In genomic region chrX:107148681-107149080, GRCm38 (mm10) we compare ENCODE assay signal across 11 mouse cellular contexts. TPM values are rescaled to one million over a fixed set of nuclear protein-coding genes. Genes with fewer than 3 reads are reported as not detected.
DNase-seq lines count a peak whose midpoint lies in the region; ATAC-seq and TF ChIP-seq lines count a peak whose summit lies in the region.
"Had no signal": no experiment of that assay in that cellular context is flagged by ENCODE, and none has a peak within 500 bp of the region (broad histone marks: within the 10 kb centered on the region; RNA-seq: fewer than 3 reads in every experiment).

TSS of gene P2ry10b (plus strand) at chrX:107148927.

- H3K9me3 ChIP-seq in heart, embryonic 13.5 days = no peaks in the 10 kb centered on the region
- H3K9me3 ChIP-seq in liver, embryonic 15.5 days (replicated peaks) = no peaks in the 10 kb centered on the region
- no peaks in the 10 kb centered on the region for H3K9me3 ChIP-seq in hindbrain, embryonic 10.5 days
- H3K9me3 ChIP-seq: kidney, embryonic 15.5 days had no signal

- no peaks in the 10 kb centered on the region for H3K27me3 ChIP-seq in heart, embryonic 13.5 days (replicated peaks)
- H3K27me3 ChIP-seq in thymus, adult 2 months (ENCODE audit: control insufficient read depth, insufficient read depth, low read length) = no peaks in the 10 kb centered on the region
- H3K27me3 ChIP-seq in liver, embryonic 15.5 days = no peaks in the 10 kb centered on the region
- no peaks in the 10 kb centered on the region for H3K27me3 ChIP-seq in hindbrain, embryonic 10.5 days (ENCODE audit: insufficient read depth, poor library complexity, severe bottlenecking)

- no peak within 1 kb of the TSS for H3K4me3 ChIP-seq in heart, embryonic 13.5 days
- no peak within 1 kb of the TSS for H3K4me3 ChIP-seq in thymus, adult 2 months (ENCODE audit: control insufficient read depth, insufficient read depth, low read length)
- no peak within 1 kb of the TSS for H3K4me3 ChIP-seq in liver, embryonic 15.5 days (replicated peaks)
- H3K4me3 ChIP-seq in hindbrain, embryonic 10.5 days = no peak within 1 kb of the TSS
- H3K4me3 ChIP-seq: kidney, embryonic 15.5 days had no signal

- TF ChIP-seq POLR2A in thymus, adult 2 months (IDR thresholded peaks at IDR 0.05; ENCODE audit: control insufficient read depth, extremely low read depth, insufficient read depth, low read length, poor library complexity) = no peak

- no peak for DNase-seq in heart, postnatal 25 days (ENCODE audit: low spot score)
- DNase-seq in thymus, adult 2 months = no peak
- no peak for DNase-seq in thymus, postnatal 14 days
- DNase-seq in hindbrain, embryonic 10.5 days (ENCODE audit: low spot score) = no peak
- no peak for DNase-seq in testis, postnatal 10 days (ENCODE audit: low spot score)
- no peak for DNase-seq in embryo, embryonic 9.5 days (ENCODE audit: extremely low spot score)
- DNase-seq: cerebellum, adult 8-10 months; layer of hippocampus, postnatal 36 days had no signal

- peak within 1 kb of the TSS; percentile 59 for H3K27ac ChIP-seq in heart, embryonic 13.5 days (replicated peaks)
- H3K27ac ChIP-seq in thymus, adult 2 months (ENCODE audit: control insufficient read depth, insufficient read depth, low read length) = no peak within 1 kb of the TSS; the same call in 1 of the 2 replicates
- H3K27ac ChIP-seq in liver, embryonic 15.5 days (replicated peaks) = 0 out of 2 replicates have a peak within 1 kb of the TSS, but pooled peaks have one; percentile 9
- H3K27ac ChIP-seq in hindbrain, embryonic 10.5 days = no peak within 1 kb of the TSS
- H3K27ac ChIP-seq: kidney, embryonic 15.5 days had no signal

- intact Hi-C loops in heart, postnatal 25 days (cut with DNase I) = loop anchor here (10.0 kb wide), 1 partner anchor 164 kb away; no protein-coding TSS in a partner anchor

- no peak within 1 kb of the TSS for H3K9ac ChIP-seq in heart, embryonic 13.5 days
- H3K9ac ChIP-seq in liver, embryonic 15.5 days = no peak within 1 kb of the TSS
- H3K9ac ChIP-seq: kidney, embryonic 15.5 days had no signal

- peak within 1 kb of the TSS; percentile 27 for H3K4me2 ChIP-seq in heart, embryonic 13.5 days
- H3K4me2 ChIP-seq in liver, embryonic 15.5 days = no peak within 1 kb of the TSS
- H3K4me2 ChIP-seq: kidney, embryonic 15.5 days had no signal

- ATAC-seq in heart, embryonic 13.5 days (ENCODE audit: extremely low read depth, insufficient number of reproducible peaks, low FRiP score, low TSS enrichment) = no peak
- no peak for ATAC-seq in liver, embryonic 15.5 days (ENCODE audit: insufficient read depth)

- H3K4me1 ChIP-seq in heart, embryonic 13.5 days = no peaks in the 10 kb centered on the region
- H3K4me1 ChIP-seq in thymus, adult 2 months (replicated peaks; ENCODE audit: control insufficient read depth, insufficient read depth, low read length) = peaks cover 2% of the 10 kb centered on the region; the same call in 1 of the 2 replicates
- H3K4me1 ChIP-seq in liver, embryonic 15.5 days (replicated peaks) = 0 out of 2 replicates have a peak, but pooled peaks cover 5% of the 10 kb centered on the region
- no peaks in the 10 kb centered on the region for H3K4me1 ChIP-seq in hindbrain, embryonic 10.5 days (replicated peaks)
- H3K4me1 ChIP-seq: kidney, embryonic 15.5 days had no signal

- no peaks in the 10 kb centered on the region for H3K36me3 ChIP-seq in heart, embryonic 13.5 days
- H3K36me3 ChIP-seq in thymus, adult 2 months (ENCODE audit: control insufficient read depth, insufficient read depth, low read length) = no peaks in the 10 kb centered on the region
- H3K36me3 ChIP-seq in liver, embryonic 15.5 days (replicated peaks) = no peaks in the 10 kb centered on the region
- no peaks in the 10 kb centered on the region for H3K36me3 ChIP-seq in hindbrain, embryonic 10.5 days
- H3K36me3 ChIP-seq: kidney, embryonic 15.5 days had no signal

- TF ChIP-seq CTCF in thymus, adult 2 months (IDR thresholded peaks at IDR 0.05; ENCODE audit: borderline replicate concordance, control insufficient read depth, extremely low read depth, insufficient read depth, low read length, poor library complexity) = no peak

- WGBS in heart, embryonic 13.5 days = 68% methylated on average over 3 of the region's 3 CpGs
- WGBS in thymus, adult 2 months = 60% methylated on average over 3 of the region's 3 CpGs
- WGBS in liver, embryonic 15.5 days (ENCODE audit: insufficient replicate concordance) = 49% methylated on average over 3 of the region's 3 CpGs
- WGBS in hindbrain, embryonic 10.5 days = 91% methylated on average over 3 of the region's 3 CpGs

RNA-seq across cellular contexts. Expression of gene P2ry10b, which starts in this region (rescaled TPM):
- 0.53 and 0.66 TPM in 2 replicates for polyA plus RNA-seq in heart, embryonic 13.5 days (2015; fragmentation: Nextera tagmentation; extraction: Ambion mirVana)
- total RNA-seq in heart, postnatal 25 days (2021) = 1 to 10 TPM; 1.5 to 2.2 TPM
- polyA plus RNA-seq in thymus, adult 2 months (2012; rRNA removed) = 22.7 and 25.2 TPM in 2 replicates
- polyA plus RNA-seq in liver, embryonic 15.5 days (2015; fragmentation: Nextera tagmentation; extraction: Ambion mirVana) = 0.68 and 0.85 TPM in 2 replicates
- 0.26 and 0.39 TPM in 2 replicates for polyA plus RNA-seq in hindbrain, embryonic 10.5 days (2016; fragmentation: Nextera tagmentation; extraction: Ambion mirVana)

Comparison
In these comparisons a context has a peak if more than half of its experiments do, and no peak if none do; other contexts are left out.
1. RNA of gene P2ry10b (polyA plus RNA-seq): 22.7 to 25.2 TPM in thymus, adult 2 months; 0.68 to 0.85 TPM in liver, embryonic 15.5 days, 0.53 to 0.66 TPM in heart, embryonic 13.5 days and 0.26 to 0.39 TPM in hindbrain, embryonic 10.5 days; every median in the first group is over 10 times any median in the second.
2. H3K27ac ChIP-seq: peak in heart, embryonic 13.5 days (single experiment) and liver, embryonic 15.5 days (single experiment); none in thymus, adult 2 months (single experiment) and hindbrain, embryonic 10.5 days (single experiment).